Mouse (Mus musculus): ENCODE measurements around the gene Retreg3. TPM values are rescaled to one million over a fixed set of nuclear protein-coding genes. Genes with fewer than 3 reads are reported as not detected.
A peak's percentile ranks its signal among the peaks of the same experiment; 100 is the strongest.

Retreg3 gene
- polyA plus RNA-seq, 1 experiment from 2014 or later: 18.4 TPM

- WGBS: 89% methylated on average over 9 of the region's 9 CpGs
- no peaks in the 10 kb centered on the region for H3K27me3 ChIP-seq (ENCODE audit: control insufficient read depth, insufficient read depth, low read depth, low read length)
- H3K27ac ChIP-seq (ENCODE audit: low read length): no peak overlapping the region; the same call in 1 of the 2 replicates
- no peaks in the 10 kb centered on the region for H3K9me3 ChIP-seq (ENCODE audit: control insufficient read depth, low read length)
- H3K4me2 ChIP-seq (ENCODE audit: low read depth, low read length): no peak overlapping the region
- no peak overlapping the region for H3K9ac ChIP-seq (ENCODE audit: low read length)
- H3K4me3 ChIP-seq (ENCODE audit: low read length): no peak overlapping the region
- H3K4me1 ChIP-seq (replicated peaks; ENCODE audit: control insufficient read depth, insufficient read depth, low read length): peaks cover 51% of the 10 kb centered on the region
- ATAC-seq (ENCODE audit: low read depth): no peak
- H3K36me3 ChIP-seq (ENCODE audit: control insufficient read depth, insufficient read depth, low read length): no peaks in the 10 kb centered on the region
Measured at GRCm38 (mm10) chr11:101065002-101065401, 54.7 kb downstream of the Retreg3 start.

GRCm38 (mm10) chr11:101064462-101064861, 55.2 kb downstream of the Retreg3 start:
- Histone ChIP-seq H3K27me3 (ENCODE audit: control insufficient read depth, insufficient read depth, low read depth, low read length) (no peaks in the 10 kb centered on the region), H3K4me2 (ENCODE audit: low read depth, low read length) (no peak overlapping the region), H3K4me3 (ENCODE audit: low read length) (no peak overlapping the region), H3K4me1 (replicated peaks; ENCODE audit: control insufficient read depth, insufficient read depth, low read length) (peaks cover 54% of the 10 kb centered on the region), H3K27ac (ENCODE audit: low read length) (peak overlapping the region; percentile 95), H3K36me3 (ENCODE audit: control insufficient read depth, insufficient read depth, low read length) (no peaks in the 10 kb centered on the region), H3K9ac (ENCODE audit: low read length) (peak overlapping the region; percentile 8; the same call in 1 of the 2 replicates), H3K9me3 (ENCODE audit: control insufficient read depth, low read length) (no peaks in the 10 kb centered on the region)
- no peak for ATAC-seq (ENCODE audit: low read depth)
- WGBS: 66% methylated on average over 4 of the region's 4 CpGs

- H3K4me1 ChIP-seq (replicated peaks; ENCODE audit: control insufficient read depth, insufficient read depth, low read length): peaks cover 58% of the 10 kb centered on the region
- H3K9ac ChIP-seq (ENCODE audit: low read length): peak overlapping the region; percentile 37
- no peaks in the 10 kb centered on the region for H3K36me3 ChIP-seq (ENCODE audit: control insufficient read depth, insufficient read depth, low read length)
- no peaks in the 10 kb centered on the region for H3K9me3 ChIP-seq (ENCODE audit: control insufficient read depth, low read length)
- ATAC-seq (ENCODE audit: low read depth): peak; percentile 87
- H3K4me3 ChIP-seq (ENCODE audit: low read length): no peak overlapping the region
- H3K27ac ChIP-seq (ENCODE audit: low read length): peak overlapping the region; percentile 95
- no peak overlapping the region; the same call in 1 of the 2 replicates for H3K4me2 ChIP-seq (ENCODE audit: low read depth, low read length)
- WGBS: 7% methylated on average over 12 of the region's 12 CpGs
- no peaks in the 10 kb centered on the region for H3K27me3 ChIP-seq (ENCODE audit: control insufficient read depth, insufficient read depth, low read depth, low read length)
Measured at GRCm38 (mm10) chr11:101063676-101064327, 55.9 kb downstream of the Retreg3 start.

GRCm38 (mm10) chr11:101062971-101063675, 56.6 kb downstream of the Retreg3 start:
- Histone ChIP-seq H3K4me3 (ENCODE audit: low read length) (no peak overlapping the region), H3K9ac (ENCODE audit: low read length) (peak overlapping the region; percentile 37), H3K36me3 (ENCODE audit: control insufficient read depth, insufficient read depth, low read length) (no peaks in the 10 kb centered on the region), H3K9me3 (ENCODE audit: control insufficient read depth, low read length) (no peaks in the 10 kb centered on the region), H3K27ac (ENCODE audit: low read length) (peak overlapping the region; percentile 95), H3K4me2 (ENCODE audit: low read depth, low read length) (no peak overlapping the region), H3K27me3 (ENCODE audit: control insufficient read depth, insufficient read depth, low read depth, low read length) (no peaks in the 10 kb centered on the region), H3K4me1 (replicated peaks; ENCODE audit: control insufficient read depth, insufficient read depth, low read length) (peaks cover 64% of the 10 kb centered on the region)
- peak; percentile 12 for ATAC-seq (ENCODE audit: low read depth)
- 54% methylated on average over 14 of the region's 14 CpGs for WGBS

- H3K4me1 ChIP-seq (replicated peaks; ENCODE audit: control insufficient read depth, insufficient read depth, low read length): peaks cover 72% of the 10 kb centered on the region
- no peaks in the 10 kb centered on the region for H3K27me3 ChIP-seq (ENCODE audit: control insufficient read depth, insufficient read depth, low read depth, low read length)
- 64% methylated on average over 12 of the region's 12 CpGs for WGBS
- no peaks in the 10 kb centered on the region for H3K9me3 ChIP-seq (ENCODE audit: control insufficient read depth, low read length)
- no peak overlapping the region for H3K4me3 ChIP-seq (ENCODE audit: low read length)
- H3K9ac ChIP-seq (ENCODE audit: low read length): peak overlapping the region; percentile 37
- no peak for ATAC-seq (ENCODE audit: low read depth)
- no peak overlapping the region for H3K4me2 ChIP-seq (ENCODE audit: low read depth, low read length)
- H3K36me3 ChIP-seq (ENCODE audit: control insufficient read depth, insufficient read depth, low read length): no peaks in the 10 kb centered on the region
- H3K27ac ChIP-seq (ENCODE audit: low read length): peak overlapping the region; percentile 95
Measured at GRCm38 (mm10) chr11:101062165-101062884, 57.4 kb downstream of the Retreg3 start.

GRCm38 (mm10) chr11:101061049-101061448, 58.6 kb downstream of the Retreg3 start:
- Histone ChIP-seq H3K4me2 (ENCODE audit: low read depth, low read length) (no peak overlapping the region), H3K9ac (ENCODE audit: low read length) (no peak overlapping the region), H3K27me3 (ENCODE audit: control insufficient read depth, insufficient read depth, low read depth, low read length) (no peaks in the 10 kb centered on the region), H3K27ac (ENCODE audit: low read length) (no peak overlapping the region), H3K4me3 (ENCODE audit: low read length) (no peak overlapping the region), H3K9me3 (ENCODE audit: control insufficient read depth, low read length) (no peaks in the 10 kb centered on the region), H3K36me3 (ENCODE audit: control insufficient read depth, insufficient read depth, low read length) (no peaks in the 10 kb centered on the region), H3K4me1 (replicated peaks; ENCODE audit: control insufficient read depth, insufficient read depth, low read length) (peaks cover 77% of the 10 kb centered on the region)
- 84% methylated on average over 5 of the region's 5 CpGs for WGBS
- ATAC-seq (ENCODE audit: low read depth): no peak

GRCm38 (mm10) chr11:101060126-101060525, 59.6 kb downstream of the Retreg3 start:
- Histone ChIP-seq H3K9me3 (ENCODE audit: control insufficient read depth, low read length) (no peaks in the 10 kb centered on the region), H3K27ac (ENCODE audit: low read length) (peak overlapping the region; percentile 92), H3K4me3 (ENCODE audit: low read length) (no peak overlapping the region), H3K27me3 (ENCODE audit: control insufficient read depth, insufficient read depth, low read depth, low read length) (no peaks in the 10 kb centered on the region), H3K9ac (ENCODE audit: low read length) (peak overlapping the region; percentile 40; the same call in 1 of the 2 replicates), H3K4me2 (ENCODE audit: low read depth, low read length) (no peak overlapping the region), H3K36me3 (ENCODE audit: control insufficient read depth, insufficient read depth, low read length) (no peaks in the 10 kb centered on the region), H3K4me1 (replicated peaks; ENCODE audit: control insufficient read depth, insufficient read depth, low read length) (peaks cover 85% of the 10 kb centered on the region)
- 29% methylated on average over 8 of the region's 8 CpGs for WGBS
- no peak for ATAC-seq (ENCODE audit: low read depth)

- H3K4me3 ChIP-seq (ENCODE audit: low read length): no peak overlapping the region
- H3K27ac ChIP-seq (ENCODE audit: low read length): peak overlapping the region; percentile 92
- H3K27me3 ChIP-seq (ENCODE audit: control insufficient read depth, insufficient read depth, low read depth, low read length): no peaks in the 10 kb centered on the region
- no peak overlapping the region for H3K4me2 ChIP-seq (ENCODE audit: low read depth, low read length)
- no peak for ATAC-seq (ENCODE audit: low read depth)
- H3K4me1 ChIP-seq (replicated peaks; ENCODE audit: control insufficient read depth, insufficient read depth, low read length): peaks cover 85% of the 10 kb centered on the region
- no peaks in the 10 kb centered on the region for H3K36me3 ChIP-seq (ENCODE audit: control insufficient read depth, insufficient read depth, low read length)
- 85% methylated on average over 10 of the region's 10 CpGs for WGBS
- H3K9me3 ChIP-seq (ENCODE audit: control insufficient read depth, low read length): no peaks in the 10 kb centered on the region
- H3K9ac ChIP-seq (ENCODE audit: low read length): no peak overlapping the region; the same call in 1 of the 2 replicates
Measured at GRCm38 (mm10) chr11:101059473-101059872, 60.2 kb downstream of the Retreg3 start.

- no peak for ATAC-seq (ENCODE audit: low read depth)
- Histone ChIP-seq H3K27ac (ENCODE audit: low read length) (peak overlapping the region; percentile 92), H3K9me3 (ENCODE audit: control insufficient read depth, low read length) (peaks cover 2% of the 10 kb centered on the region; the same call in 1 of the 2 replicates), H3K4me1 (replicated peaks; ENCODE audit: control insufficient read depth, insufficient read depth, low read length) (peaks cover 79% of the 10 kb centered on the region), H3K9ac (ENCODE audit: low read length) (0 out of 2 replicates have a peak overlapping the region, but pooled peaks have one; percentile 21), H3K27me3 (ENCODE audit: control insufficient read depth, insufficient read depth, low read depth, low read length) (no peaks in the 10 kb centered on the region), H3K4me2 (ENCODE audit: low read depth, low read length) (no peak overlapping the region), H3K4me3 (ENCODE audit: low read length) (no peak overlapping the region), H3K36me3 (ENCODE audit: control insufficient read depth, insufficient read depth, low read length) (peaks cover 5% of the 10 kb centered on the region; the same call in 1 of the 2 replicates)
- 52% methylated on average over 5 of the region's 5 CpGs for WGBS
Measured at GRCm38 (mm10) chr11:101058726-101059125, 61.0 kb downstream of the Retreg3 start.
